Mouse (Mus musculus) G1E (cell line): ENCODE results near the gene Polr3a. TPM values are rescaled to one million over a fixed set of nuclear protein-coding genes. Genes with fewer than 3 reads are reported as not detected.

ENCODE experiments used
- ATAC-seq: 2 replicates; pipeline ENCODE4 v1.8.0; 2016; ENCODE audit warnings: mild to moderate bottlenecking; ENCODE audit not compliant: insufficient number of reproducible peaks, poor library complexity, low FRiP score, severe bottlenecking; ENCODE audit errors: extremely low read depth
- DNase-seq: peaks from one replicate; pipeline ENCODE4 v3.0.0; 2012; ENCODE audit warnings: low spot score
- H3K27me3 ChIP-seq: 2 replicates; pipeline ENCODE4 v1.6.1; 2012; ENCODE audit warnings: mild to moderate bottlenecking, low read length, inconsistent platforms; ENCODE audit not compliant: insufficient read depth
- H3K36me3 ChIP-seq: replicated peaks from 2 replicates; pipeline ENCODE3; 2012; ENCODE audit warnings: mild to moderate bottlenecking, inconsistent platforms
- H3K4me1 ChIP-seq: 2 replicates; pipeline ENCODE4 v1.6.1; 2012; ENCODE audit warnings: low read depth, low read length, inconsistent platforms, mixed read lengths; ENCODE audit not compliant: insufficient read depth
- H3K4me3 ChIP-seq: 2 replicates; pipeline ENCODE4 v1.5.1; 2012; ENCODE audit warnings: low read depth, mild to moderate bottlenecking, inconsistent platforms, low read length, moderate library complexity, mixed read lengths
- H3K9me3 ChIP-seq: replicated peaks from 2 replicates; pipeline ENCODE4 v1.6.1; 2012; ENCODE audit warnings: inconsistent platforms
- CTCF ChIP-seq: IDR thresholded peaks from 2 replicates; pipeline ENCODE4 v1.5.1; 2012; ENCODE audit warnings: low read depth, low read length, inconsistent platforms, mixed read lengths
- GATA1 ChIP-seq: IDR thresholded peaks from 2 replicates; pipeline ENCODE4 v1.6.1; 2012; ENCODE audit warnings: borderline replicate concordance, low read length, inconsistent platforms, mixed read lengths
- GATA2 ChIP-seq: IDR thresholded peaks from 2 replicates; pipeline ENCODE4 v1.6.1; 2012; ENCODE audit warnings: low read depth, low read length, inconsistent platforms, borderline replicate concordance
- POLR2AphosphoS5 ChIP-seq: IDR thresholded peaks from 2 replicates; pipeline ENCODE4 v1.6.1; 2012; ENCODE audit warnings: low read depth, low read length, inconsistent platforms; ENCODE audit not compliant: insufficient replicate concordance
- TAL1 ChIP-seq: conservative IDR thresholded peaks from 2 replicates; pipeline ENCODE4 v1.6.1; 2012; ENCODE audit warnings: low read depth, low read length, inconsistent platforms, mixed read lengths
- polyA plus RNA-seq: library from polyadenylated mRNA; stranded (reverse); fragments of >175 nt; gene quantifications from 2 replicates; pipeline ENCODE4 v1.2.3, GENCODE M21; 2012
- total RNA-seq, 2 experiments: library from RNA; stranded (forward) in 1 of 2; stranded (reverse) in 1 of 2; fragments of 200-1000 nt in 1 of 2; fragments of >200 nt in 1 of 2; fragmentation: Nextera tagmentation in 1 of 2; gene quantifications; 2 replicates each; pipeline ENCODE4 v1.2.3; 2014 to 2017

Gene Polr3a
- total RNA-seq (2014; fragmentation: Nextera tagmentation) (38.4 and 43.8 TPM in 2 replicates), total RNA-seq (2017) (22.8 and 26.1 TPM in 2 replicates), polyA plus RNA-seq (4.1 and 5.6 TPM in 2 replicates)

- no peaks in the 10 kb centered on the region for H3K9me3 ChIP-seq
- TF ChIP-seq TAL1 (no peak), CTCF (peak; percentile 61), GATA1 (no peak), GATA2 (no peak)
- peak within 1 kb of the TSS; percentile 84 for H3K4me3 ChIP-seq
- H3K4me1 ChIP-seq: peaks cover 24% of the 10 kb centered on the region
- ATAC-seq (peak; percentile 38), DNase-seq (peak; percentile 77)
- peaks cover 47% of the 10 kb centered on the region for H3K36me3 ChIP-seq
- H3K27me3 ChIP-seq: no peaks in the 10 kb centered on the region
These were observed at the start of gene Polr3a, which contains the start of gene Rps24 for GRCm38 (mm10) chr14:24486773-24487227. TSS of gene Polr3a (minus strand) at chr14:24487058. TSS of gene Rps24 (plus strand) at chr14:24487125.

DNA sequence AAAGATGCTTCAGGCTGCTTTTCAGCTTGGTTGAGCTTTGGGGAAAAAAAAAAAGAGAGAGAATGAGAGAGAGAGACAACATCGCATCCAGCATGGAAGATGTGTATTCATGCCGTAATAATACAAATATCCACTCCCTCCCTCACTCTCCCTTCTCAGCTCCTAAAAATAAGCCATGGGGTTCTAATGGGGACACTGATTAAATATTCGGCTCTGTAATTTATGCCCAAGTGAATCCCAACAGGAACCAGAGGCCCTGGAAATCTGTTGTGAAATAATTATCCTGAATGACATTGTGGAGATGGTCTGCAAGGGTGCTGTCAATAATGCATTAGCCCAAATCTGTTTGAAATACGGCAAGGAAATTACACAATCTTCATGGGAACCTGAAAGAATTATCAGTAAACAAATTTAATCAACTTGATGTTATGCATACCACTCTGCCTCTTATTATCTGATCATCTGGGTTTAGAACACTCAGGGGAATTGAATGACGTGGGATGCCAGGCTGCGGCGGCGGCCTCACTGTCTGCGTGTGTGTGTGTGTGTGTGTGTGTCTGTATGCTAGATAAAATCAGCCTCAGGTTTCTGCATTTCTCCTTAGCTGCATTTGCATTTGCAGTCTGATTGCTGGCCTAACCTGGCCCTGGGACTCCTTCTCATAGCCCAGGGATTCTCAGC is 48.1 kb upstream of the Polr3a start:
- H3K4me1 ChIP-seq: no peaks in the 10 kb centered on the region
- no peak overlapping the region for H3K4me3 ChIP-seq
- H3K36me3 ChIP-seq: no peaks in the 10 kb centered on the region
- H3K27me3 ChIP-seq: no peaks in the 10 kb centered on the region
- H3K9me3 ChIP-seq: no peaks in the 10 kb centered on the region
- ATAC-seq (no peak), DNase-seq (no peak)
- TF ChIP-seq GATA2 (no peak), CTCF (no peak), GATA1 (no peak), POLR2AphosphoS5 (no peak), TAL1 (no peak)

GRCm38 (mm10) chr14:24530228-24530627 is 43.4 kb upstream of the Polr3a start:
- no peaks in the 10 kb centered on the region for H3K4me1 ChIP-seq
- H3K4me3 ChIP-seq: no peak overlapping the region
- TF ChIP-seq POLR2AphosphoS5: no peak
- TF ChIP-seq GATA1: no peak
- no peak for TF ChIP-seq CTCF
- no peak for TF ChIP-seq GATA2
- TF ChIP-seq TAL1: no peak
- H3K36me3 ChIP-seq: no peaks in the 10 kb centered on the region
- H3K9me3 ChIP-seq: no peaks in the 10 kb centered on the region
- ATAC-seq (no peak), DNase-seq (no peak)
- no peaks in the 10 kb centered on the region for H3K27me3 ChIP-seq

DNA sequence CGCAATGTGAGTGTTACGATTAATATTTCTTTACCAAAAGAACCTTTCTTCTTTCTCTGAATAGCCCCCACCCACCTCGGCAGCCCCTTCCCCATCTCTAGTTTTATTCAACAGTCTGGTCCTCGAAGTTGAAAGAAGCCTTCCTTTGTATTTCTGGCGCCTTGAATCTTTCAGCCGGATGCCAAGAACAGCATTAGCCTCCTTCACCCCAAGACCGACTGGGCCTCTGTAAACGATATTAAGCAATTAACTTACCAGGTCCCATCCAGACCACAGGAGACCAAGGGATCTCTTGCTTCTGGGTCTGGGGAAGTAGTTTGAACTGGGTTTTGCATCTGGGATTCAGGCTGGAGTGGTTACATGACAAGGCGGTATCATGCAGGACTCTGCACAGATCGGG is 39.6 kb upstream of the Polr3a start:
- Histone ChIP-seq H3K27me3 (no peaks in the 10 kb centered on the region), H3K4me3 (no peak overlapping the region), H3K4me1 (no peaks in the 10 kb centered on the region), H3K36me3 (no peaks in the 10 kb centered on the region), H3K9me3 (no peaks in the 10 kb centered on the region)
- DNase-seq (no peak), ATAC-seq (no peak)
- no peak for TF ChIP-seq CTCF
- no peak for TF ChIP-seq GATA2
- no peak for TF ChIP-seq GATA1
- no peak for TF ChIP-seq POLR2AphosphoS5
- no peak for TF ChIP-seq TAL1

DNA sequence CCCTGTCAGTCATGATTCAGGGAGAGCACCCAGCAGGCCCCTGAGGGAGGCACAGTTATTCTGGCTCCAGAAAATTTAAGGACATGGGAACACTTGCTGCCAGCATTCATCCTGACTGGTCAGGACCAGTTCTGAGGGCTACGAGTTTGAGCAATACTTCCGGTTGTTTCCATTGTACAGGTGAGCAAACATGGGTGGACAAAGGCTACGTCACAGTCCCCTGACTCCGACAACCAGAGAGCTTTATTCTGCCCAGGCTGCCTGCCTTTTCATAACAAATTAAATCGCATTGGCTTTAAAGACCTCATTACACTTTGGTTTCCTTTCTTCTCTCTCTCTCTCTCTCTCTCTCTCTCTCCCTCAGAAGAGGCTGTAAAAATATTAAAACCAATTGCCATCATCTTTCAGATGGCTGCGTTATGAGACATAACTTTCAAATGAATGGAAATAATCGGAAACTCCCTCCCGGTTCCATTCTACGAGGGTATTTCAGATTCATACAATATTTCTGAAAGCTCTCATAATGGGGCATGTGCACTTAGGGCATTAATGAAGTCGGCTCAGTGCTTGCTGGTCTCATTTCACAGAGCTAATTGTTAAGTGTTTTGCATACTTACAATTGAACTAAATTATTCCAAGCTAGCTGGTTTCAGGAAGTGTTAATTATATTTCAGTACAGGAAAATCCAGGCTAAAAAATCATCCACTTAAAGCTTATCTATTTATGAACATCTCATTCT is 39.0 kb upstream of the Polr3a start:
- Histone ChIP-seq H3K4me3 (no peak overlapping the region), H3K36me3 (no peaks in the 10 kb centered on the region), H3K27me3 (no peaks in the 10 kb centered on the region), H3K9me3 (no peaks in the 10 kb centered on the region), H3K4me1 (no peaks in the 10 kb centered on the region)
- DNase-seq: no peak
- no peak for ATAC-seq
- no peak for TF ChIP-seq GATA2
- no peak for TF ChIP-seq CTCF
- no peak for TF ChIP-seq POLR2AphosphoS5
- TF ChIP-seq TAL1: no peak
- TF ChIP-seq GATA1: no peak

DNA sequence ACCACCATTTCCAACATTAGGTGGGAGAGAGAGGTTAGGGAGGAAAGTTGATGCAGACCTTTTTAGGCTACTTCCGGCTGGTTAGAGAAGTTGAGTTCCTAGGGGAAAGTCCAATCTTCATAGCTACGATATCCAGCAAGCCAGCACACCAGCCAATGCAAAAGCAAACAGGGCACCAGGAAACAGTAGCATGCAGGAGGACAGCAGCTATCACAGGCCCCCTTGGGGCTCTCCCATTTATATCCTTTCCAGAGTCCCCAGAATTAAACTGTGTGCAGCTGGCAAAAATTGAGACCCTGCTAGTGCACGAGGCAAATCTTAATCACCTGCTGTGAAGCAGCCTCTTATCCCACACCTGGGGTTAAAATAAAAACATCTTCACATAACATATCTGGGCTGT is 38.3 kb upstream of the Polr3a start:
- no peaks in the 10 kb centered on the region for H3K4me1 ChIP-seq
- no peaks in the 10 kb centered on the region for H3K36me3 ChIP-seq
- H3K9me3 ChIP-seq: no peaks in the 10 kb centered on the region
- no peaks in the 10 kb centered on the region for H3K27me3 ChIP-seq
- ATAC-seq (no peak), DNase-seq (no peak)
- H3K4me3 ChIP-seq: no peak overlapping the region
- TF ChIP-seq GATA2 (no peak), TAL1 (no peak), CTCF (no peak), GATA1 (no peak), POLR2AphosphoS5 (no peak)
